9 mouse cellular contexts compared by ENCODE assay signal in the genomic region with DNA sequence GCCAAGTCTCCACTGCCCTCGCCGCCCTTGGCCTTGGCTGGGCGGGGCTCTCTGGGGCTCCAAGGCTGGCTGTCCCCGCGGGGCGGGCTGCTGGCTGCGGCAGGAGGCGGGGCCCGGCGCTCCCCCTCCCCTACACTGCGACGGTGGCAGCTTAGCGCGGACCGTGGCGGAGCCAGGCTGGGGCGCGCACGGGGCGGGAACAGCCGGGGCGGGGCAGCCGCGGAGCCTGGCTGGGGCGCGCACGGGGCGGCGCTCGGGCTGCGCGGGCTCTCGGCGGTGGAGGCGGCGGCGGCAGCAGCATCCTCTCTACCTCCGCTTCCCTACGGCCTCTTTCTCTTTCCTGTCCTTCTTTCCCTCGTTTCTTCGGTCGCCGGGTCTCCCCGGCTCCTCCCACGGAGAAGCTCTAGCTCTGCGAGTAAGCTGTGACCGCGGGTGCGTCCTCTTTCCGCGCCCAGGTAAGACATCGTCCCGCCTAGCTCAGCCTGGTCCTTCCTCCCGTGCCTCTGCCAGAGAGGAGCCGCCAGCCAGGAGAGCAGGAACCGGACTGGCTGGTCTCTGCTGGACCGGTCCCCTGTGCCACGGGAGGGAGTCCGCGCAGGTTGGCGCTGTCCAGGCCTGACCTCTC. TPM values are rescaled to one million over a fixed set of nuclear protein-coding genes. Genes with fewer than 3 reads are reported as not detected.
DNase-seq lines count a peak whose midpoint lies in the region.
"Had no signal": no experiment of that assay in that cellular context is flagged by ENCODE, and none has a peak within 500 bp of the region (broad histone marks: within the 10 kb centered on the region; RNA-seq: fewer than 3 reads in every experiment).

A gene (plus strand): TSS at position 233 of the 625 bp plus-strand sequence.

- peak; percentile 52 to 69 for DNase-seq in urinary bladder, adult 18-20 months (ENCODE audit: low spot score in 2 of 2)
- DNase-seq in urinary bladder, postnatal 10 days (ENCODE audit: low spot score): no peak
- peak; percentile 89 for DNase-seq in embryonic facial prominence, embryonic 10.5 days (ENCODE audit: low spot score)
- DNase-seq in heart, adult 18-20 months: peak; percentile 78 to 89
- peak; percentile 86 for DNase-seq in kidney, adult 11 months
- peak; percentile 90 for DNase-seq in left cerebral cortex, postnatal 4 days
- peak; percentile 87 for DNase-seq in midbrain, embryonic 10.5 days (ENCODE audit: low spot score)
- peak; percentile 36 for DNase-seq in skeletal muscle tissue, adult 2 months (ENCODE audit: low read depth, low spot score)

- H3K27ac ChIP-seq in embryonic facial prominence, embryonic 10.5 days (replicated peaks): peak within 1 kb of the TSS; percentile 80
- H3K27ac ChIP-seq in midbrain, embryonic 10.5 days (replicated peaks): peak within 1 kb of the TSS; percentile 85

- H3K27me3 ChIP-seq in embryonic facial prominence, embryonic 10.5 days (replicated peaks; ENCODE audit: low read depth, poor library complexity, severe bottlenecking): peaks cover 27% of the 10 kb centered on the region
- peaks cover 21% of the 10 kb centered on the region for H3K27me3 ChIP-seq in midbrain, embryonic 10.5 days (ENCODE audit: low read depth, poor library complexity, severe bottlenecking)

- H3K4me3 ChIP-seq in embryonic facial prominence, embryonic 10.5 days: peak within 1 kb of the TSS; percentile 67
- H3K4me3 ChIP-seq in midbrain, embryonic 10.5 days: peak within 1 kb of the TSS; percentile 63

- H3K9me3 ChIP-seq in embryonic facial prominence, embryonic 10.5 days: no peaks in the 10 kb centered on the region
- H3K9me3 ChIP-seq in midbrain, embryonic 10.5 days (replicated peaks): no peaks in the 10 kb centered on the region

- H3K36me3 ChIP-seq in embryonic facial prominence, embryonic 10.5 days (replicated peaks): no peaks in the 10 kb centered on the region
- no peaks in the 10 kb centered on the region for H3K36me3 ChIP-seq in midbrain, embryonic 10.5 days
- H3K36me3 ChIP-seq: G1E had no signal

- intact Hi-C loops in left cerebral cortex, postnatal 4 days (cut with DNase I): loop anchor here (5.0 kb wide), 1 partner anchor 482 kb away; no protein-coding TSS in a partner anchor

- WGBS in embryonic facial prominence, embryonic 10.5 days: 1% methylated on average over 61 of the region's 61 CpGs
- WGBS in midbrain, embryonic 10.5 days: under 1% methylated on average over 54 of the region's 61 CpGs

- H3K4me1 ChIP-seq in embryonic facial prominence, embryonic 10.5 days: peaks cover 24% of the 10 kb centered on the region
- H3K4me1 ChIP-seq in midbrain, embryonic 10.5 days: peaks cover 37% of the 10 kb centered on the region

RNA-seq across cellular contexts. Expression of the gene that starts here (rescaled TPM):
- polyA plus RNA-seq in embryonic facial prominence, embryonic 10.5 days (2016; fragmentation: Nextera tagmentation; extraction: Ambion mirVana): 32.0 and 36.2 TPM in 2 replicates
- 1 to 10 TPM; 2.3 to 3.9 TPM for total RNA-seq in heart, adult 18-20 months (2021)
- 1,000 to 10,000 TPM; 1,425 to 1,439 TPM for total RNA-seq in left cerebral cortex, postnatal 4 days (2021)
- 76.0 and 147 TPM in 2 replicates for polyA plus RNA-seq in midbrain, embryonic 10.5 days (2016; fragmentation: Nextera tagmentation; extraction: Ambion mirVana)
- polyA plus RNA-seq: G1E had no signal

Comparison
In these comparisons a context has a peak if more than half of its experiments do, and no peak if none do; other contexts are left out.
1. RNA of the gene that starts here (total RNA-seq): 1,425 to 1,439 TPM in left cerebral cortex, postnatal 4 days; 2.3 to 3.9 TPM in heart, adult 18-20 months; every median in the first group is over 100 times any median in the second.